Mouse (Mus musculus): ENCODE results near the gene Prm3. TPM values are rescaled to one million over a fixed set of nuclear protein-coding genes. Genes with fewer than 3 reads are reported as not detected.
"Not testable (repeated sequence)": the region's sequence is repeated elsewhere in the genome, so short reads cannot be mapped to it uniquely, and the experiment has no call there.

The Prm3 gene
- polyA plus RNA-seq, 1 experiment from 2014 or later: not detected

GRCm38 (mm10) chr16:10824536-10824935 is 33.8 kb upstream of the Prm3 start:
- H3K9me3 ChIP-seq: no peaks in the 10 kb centered on the region
- no peak overlapping the region for H3K4me3 ChIP-seq
- DNase-seq (ENCODE audit: extremely low spot score, low spot score): no peak
- 84% methylated on average over 1 of the region's 1 CpGs for WGBS
- no peaks in the 10 kb centered on the region for H3K27me3 ChIP-seq (ENCODE audit: poor library complexity, severe bottlenecking)
- H3K36me3 ChIP-seq (replicated peaks): no peaks in the 10 kb centered on the region
- H3K27ac ChIP-seq: no peak overlapping the region
- H3K4me1 ChIP-seq: no peaks in the 10 kb centered on the region

GRCm38 (mm10) chr16:10821387-10821786 is 30.7 kb upstream of the Prm3 start:
- Histone ChIP-seq H3K27ac (no peak overlapping the region), H3K36me3 (replicated peaks) (no peaks in the 10 kb centered on the region), H3K4me1 (no peaks in the 10 kb centered on the region), H3K4me3 (no peak overlapping the region), H3K9me3 (no peaks in the 10 kb centered on the region), H3K27me3 (ENCODE audit: poor library complexity, severe bottlenecking) (no peaks in the 10 kb centered on the region)
- WGBS: 79% methylated on average over 4 of the region's 4 CpGs
- DNase-seq (ENCODE audit: extremely low spot score, low spot score): no peak

DNA sequence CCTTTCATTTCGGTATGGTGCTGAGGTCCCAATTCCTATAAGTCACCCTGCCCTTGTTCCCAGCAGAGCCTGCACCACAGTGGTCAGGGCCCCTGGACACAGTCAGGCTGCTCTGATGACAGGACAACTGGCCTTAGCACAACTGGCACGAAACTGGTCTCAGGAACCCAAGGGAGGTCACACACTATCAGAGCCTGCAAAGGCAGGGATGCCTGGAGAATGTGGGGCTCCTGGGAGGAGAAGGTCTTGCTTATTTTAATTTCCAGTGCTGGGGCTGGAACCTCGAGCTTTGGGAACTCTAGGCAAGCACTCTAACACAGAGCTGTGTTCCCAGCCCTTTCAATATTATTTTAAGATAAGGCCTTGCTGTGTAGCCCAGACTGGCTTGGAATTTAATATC is 29.3 kb upstream of the Prm3 start:
- H3K4me3 ChIP-seq: no peak overlapping the region
- no peak overlapping the region for H3K27ac ChIP-seq
- no peaks in the 10 kb centered on the region for H3K27me3 ChIP-seq (ENCODE audit: poor library complexity, severe bottlenecking)
- no peak for DNase-seq (ENCODE audit: extremely low spot score, low spot score)
- no peaks in the 10 kb centered on the region for H3K9me3 ChIP-seq
- WGBS: 74% methylated on average over 3 of the region's 3 CpGs
- H3K36me3 ChIP-seq (replicated peaks): no peaks in the 10 kb centered on the region
- H3K4me1 ChIP-seq: no peaks in the 10 kb centered on the region

DNA sequence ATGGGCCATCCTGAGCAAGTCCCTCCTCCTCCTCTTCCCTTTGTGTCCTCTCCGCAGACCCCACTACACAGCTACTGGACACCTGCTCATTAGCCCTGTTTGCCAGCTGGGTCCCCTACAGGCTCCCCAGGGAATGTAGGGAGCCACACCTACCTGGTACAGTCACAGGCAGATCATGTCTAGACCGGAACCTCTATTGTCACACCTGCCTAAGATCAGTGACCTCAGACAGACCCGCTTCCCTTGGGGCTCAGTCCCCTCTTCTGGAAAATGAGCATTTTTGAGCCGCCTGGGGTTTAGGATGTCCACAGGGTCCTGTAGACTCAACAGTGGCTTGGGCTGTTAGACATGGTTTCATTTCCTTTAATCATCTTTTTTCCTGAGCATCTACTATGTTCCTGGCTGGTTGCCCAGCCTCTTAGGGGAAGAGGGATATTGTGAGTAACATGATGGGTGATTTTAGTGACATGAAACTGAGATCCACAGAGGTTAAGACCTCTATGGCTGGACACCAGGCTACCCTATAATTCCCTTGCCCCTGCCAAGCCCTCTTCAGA is 27.9 kb upstream of the Prm3 start:
- Histone ChIP-seq H3K27ac (no peak overlapping the region), H3K27me3 (ENCODE audit: poor library complexity, severe bottlenecking) (no peaks in the 10 kb centered on the region), H3K4me1 (no peaks in the 10 kb centered on the region), H3K4me3 (no peak overlapping the region), H3K36me3 (replicated peaks) (no peaks in the 10 kb centered on the region), H3K9me3 (no peaks in the 10 kb centered on the region)
- DNase-seq (ENCODE audit: extremely low spot score, low spot score): no peak
- 75% methylated on average over 4 of the region's 4 CpGs for WGBS

- Histone ChIP-seq H3K27me3 (ENCODE audit: poor library complexity, severe bottlenecking) (no peaks in the 10 kb centered on the region), H3K36me3 (replicated peaks) (no peaks in the 10 kb centered on the region), H3K9me3 (no peaks in the 10 kb centered on the region), H3K27ac (no peak overlapping the region), H3K4me1 (no peaks in the 10 kb centered on the region), H3K4me3 (no peak overlapping the region)
- WGBS: 93% methylated on average over 4 of the region's 4 CpGs
- no peak for DNase-seq (ENCODE audit: extremely low spot score, low spot score)
These were observed 24.1 kb upstream of the Prm3 start for GRCm38 (mm10) chr16:10814864-10815263.

DNA sequence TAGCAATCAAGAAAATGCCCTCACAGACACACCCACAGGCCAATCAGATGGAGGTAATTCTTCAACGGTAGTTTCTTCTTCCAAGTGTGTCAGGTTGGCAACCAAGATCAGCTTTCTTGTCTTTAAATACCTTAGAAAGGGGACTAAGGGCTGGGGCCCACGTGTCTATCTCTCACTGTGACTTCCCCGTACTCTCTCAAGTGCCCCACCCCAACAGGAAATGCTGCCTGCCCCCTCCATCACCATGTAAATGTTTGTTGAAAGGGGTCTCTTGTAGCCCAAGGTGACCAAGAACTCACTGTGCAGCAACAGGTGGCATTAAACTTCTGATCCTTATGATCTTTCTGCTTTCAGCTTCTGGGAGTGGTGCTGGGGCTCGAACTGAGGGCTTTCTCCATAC is 23.0 kb upstream of the Prm3 start:
- 80% methylated on average over 4 of the region's 4 CpGs for WGBS
- no peaks in the 10 kb centered on the region for H3K27me3 ChIP-seq (ENCODE audit: poor library complexity, severe bottlenecking)
- H3K36me3 ChIP-seq (replicated peaks): no peaks in the 10 kb centered on the region
- no peak overlapping the region for H3K27ac ChIP-seq
- no peak for DNase-seq (ENCODE audit: extremely low spot score, low spot score)
- no peaks in the 10 kb centered on the region for H3K4me1 ChIP-seq
- no peaks in the 10 kb centered on the region for H3K9me3 ChIP-seq
- H3K4me3 ChIP-seq: no peak overlapping the region

DNA sequence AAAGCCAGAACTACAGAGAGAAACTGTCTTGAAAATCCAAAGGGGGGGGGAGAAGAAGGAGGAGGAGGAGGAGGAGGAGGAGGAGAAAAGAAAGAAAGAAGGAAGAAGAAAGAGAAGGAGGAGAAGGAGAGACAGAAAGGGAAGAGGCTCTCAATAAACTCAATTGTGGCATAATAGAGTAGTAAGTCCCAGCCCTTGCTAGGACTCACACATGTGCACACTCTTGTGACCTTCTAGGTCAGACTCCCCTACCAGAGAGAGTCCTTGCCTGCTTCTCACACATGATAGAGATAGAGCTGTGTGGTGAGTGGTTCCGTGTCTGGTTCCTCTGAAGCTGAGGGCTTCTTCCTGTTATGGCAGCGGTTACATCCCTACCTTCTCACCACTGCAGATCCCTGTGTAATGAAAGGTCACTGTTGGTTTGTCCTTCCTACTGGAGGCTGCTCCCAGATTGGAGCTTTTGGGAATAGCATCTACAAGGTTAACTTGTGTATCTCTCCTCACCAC is 22.2 kb upstream of the Prm3 start, which contains the start of gene Gm11172:
Gm11172 (plus strand) TSS at position 51 of the 507 bp plus-strand sequence.
- WGBS: 98% methylated on average over 2 of the region's 2 CpGs
- H3K27ac ChIP-seq: no peak within 1 kb of the TSS
- H3K4me1 ChIP-seq: no peaks in the 10 kb centered on the region
- no peaks in the 10 kb centered on the region for H3K27me3 ChIP-seq (ENCODE audit: poor library complexity, severe bottlenecking)
- no peaks in the 10 kb centered on the region for H3K36me3 ChIP-seq (replicated peaks)
- no peaks in the 10 kb centered on the region for H3K9me3 ChIP-seq
- DNase-seq (ENCODE audit: extremely low spot score, low spot score): no peak
- H3K4me3 ChIP-seq: no peak within 1 kb of the TSS

- Histone ChIP-seq H3K4me3 (no peak overlapping the region), H3K27me3 (ENCODE audit: poor library complexity, severe bottlenecking) (no peaks in the 10 kb centered on the region), H3K9me3 (no peaks in the 10 kb centered on the region), H3K36me3 (replicated peaks) (no peaks in the 10 kb centered on the region), H3K27ac (no peak overlapping the region), H3K4me1 (peaks cover 9% of the 10 kb centered on the region; the same call in 1 of the 2 replicates)
- no peak for DNase-seq (ENCODE audit: extremely low spot score, low spot score)
- 88% methylated on average over 1 of the region's 1 CpGs for WGBS
These were observed 19.7 kb upstream of the Prm3 start for GRCm38 (mm10) chr16:10810376-10810775.

GRCm38 (mm10) chr16:10805789-10806527 is 15.2 kb upstream of the Prm3 start, which contains the start of gene Prm1:
Gene Prm1, minus strand, starts transcription at chr16:10805839.
- no peak within 1 kb of the TSS for H3K27ac ChIP-seq
- no peaks in the 10 kb centered on the region for H3K9me3 ChIP-seq
- WGBS: 83% methylated on average over 10 of the region's 10 CpGs
- H3K4me1 ChIP-seq: peaks cover 9% of the 10 kb centered on the region; the same call in 1 of the 2 replicates
- no peaks in the 10 kb centered on the region for H3K36me3 ChIP-seq (replicated peaks)
- H3K27me3 ChIP-seq (ENCODE audit: poor library complexity, severe bottlenecking): no peaks in the 10 kb centered on the region
- DNase-seq (ENCODE audit: extremely low spot score, low spot score): no peak
- H3K4me3 ChIP-seq: no peak within 1 kb of the TSS

DNA sequence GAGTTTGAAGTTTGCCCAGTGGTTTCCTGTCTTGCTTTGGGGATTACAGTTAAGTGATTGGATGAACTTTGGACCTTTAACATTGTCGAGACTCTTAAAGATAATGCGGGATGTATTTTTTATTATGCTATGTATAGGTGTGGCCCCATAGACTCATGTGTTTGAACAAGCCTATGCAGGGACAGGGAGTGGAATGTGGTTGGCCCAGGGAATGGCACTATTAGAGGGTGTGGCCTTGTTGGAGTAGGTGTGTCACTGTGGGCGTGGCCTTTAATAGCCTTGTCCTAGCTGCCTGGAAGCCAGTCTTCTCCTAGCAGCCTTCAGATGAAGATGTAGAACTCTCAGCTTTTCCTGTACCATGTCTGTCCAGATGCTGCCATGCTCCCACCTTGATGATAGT is 11.7 kb upstream of the Prm3 start:
- not testable (repeated sequence) for H3K36me3 ChIP-seq (replicated peaks); DNase-seq (ENCODE audit: extremely low spot score, low spot score); H3K9me3 ChIP-seq; H3K4me3 ChIP-seq; H3K4me1 ChIP-seq; H3K27me3 ChIP-seq (ENCODE audit: poor library complexity, severe bottlenecking); H3K27ac ChIP-seq
- WGBS: 92% methylated on average over 3 of the region's 3 CpGs

DNA sequence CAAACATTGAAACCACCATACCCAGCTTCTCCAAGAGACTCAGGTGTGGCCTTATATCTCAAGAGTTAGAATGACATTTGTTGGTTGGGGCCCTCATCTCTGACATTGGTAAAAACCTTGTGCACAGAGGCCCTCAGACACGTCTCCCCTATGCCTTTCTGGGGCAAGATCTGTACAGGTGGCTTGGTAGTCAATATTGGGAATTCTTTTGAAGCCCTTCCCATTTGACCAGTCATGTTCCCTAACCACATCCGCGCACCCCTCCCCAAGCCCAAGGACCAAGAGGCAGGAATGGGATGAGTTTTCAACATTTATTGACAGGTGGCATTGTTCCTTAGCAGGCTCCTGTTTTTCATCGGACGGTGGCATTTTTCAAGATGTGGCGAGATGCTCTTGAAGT is 5.3 kb upstream of the Prm3 start, which contains the start of gene Prm2:
Prm2 (minus strand) TSS at position 101 of the 400 bp plus-strand sequence.
- H3K9me3 ChIP-seq: no peaks in the 10 kb centered on the region
- H3K27me3 ChIP-seq (ENCODE audit: poor library complexity, severe bottlenecking): peaks cover 38% of the 10 kb centered on the region
- 72% methylated on average over 6 of the region's 6 CpGs for WGBS
- no peak within 1 kb of the TSS for H3K27ac ChIP-seq
- H3K4me1 ChIP-seq: no peaks in the 10 kb centered on the region
- no peak within 1 kb of the TSS for H3K4me3 ChIP-seq
- H3K36me3 ChIP-seq (replicated peaks): no peaks in the 10 kb centered on the region
- no peak for DNase-seq (ENCODE audit: extremely low spot score, low spot score)

DNA sequence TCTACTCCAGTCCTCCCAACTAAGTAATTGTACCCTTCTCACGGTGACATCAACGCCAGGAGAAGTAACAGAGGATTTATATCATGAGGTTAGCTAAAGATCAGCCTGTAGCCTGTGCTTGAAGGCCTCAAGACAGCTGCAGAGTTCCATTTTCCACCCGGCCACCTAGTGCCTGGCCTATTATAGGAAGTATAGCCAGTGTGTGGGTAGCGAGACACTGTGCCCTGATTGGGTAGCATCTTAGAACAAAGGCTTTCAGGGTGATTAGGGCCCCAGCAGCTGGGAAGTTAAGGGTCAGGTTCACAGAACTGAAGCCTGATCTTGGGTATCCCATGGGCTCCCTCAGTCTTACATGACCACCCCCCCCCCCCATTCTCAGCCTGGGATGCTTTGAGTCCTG is 1.8 kb downstream of the Prm3 start:
- H3K4me3 ChIP-seq: no peak overlapping the region
- H3K9me3 ChIP-seq: no peaks in the 10 kb centered on the region
- H3K27ac ChIP-seq: no peak overlapping the region
- no peaks in the 10 kb centered on the region for H3K36me3 ChIP-seq (replicated peaks)
- WGBS: 50% methylated on average over 4 of the region's 4 CpGs
- peaks cover 46% of the 10 kb centered on the region for H3K4me1 ChIP-seq
- DNase-seq (ENCODE audit: extremely low spot score, low spot score): no peak
- H3K27me3 ChIP-seq (ENCODE audit: poor library complexity, severe bottlenecking): peaks cover 20% of the 10 kb centered on the region

DNA sequence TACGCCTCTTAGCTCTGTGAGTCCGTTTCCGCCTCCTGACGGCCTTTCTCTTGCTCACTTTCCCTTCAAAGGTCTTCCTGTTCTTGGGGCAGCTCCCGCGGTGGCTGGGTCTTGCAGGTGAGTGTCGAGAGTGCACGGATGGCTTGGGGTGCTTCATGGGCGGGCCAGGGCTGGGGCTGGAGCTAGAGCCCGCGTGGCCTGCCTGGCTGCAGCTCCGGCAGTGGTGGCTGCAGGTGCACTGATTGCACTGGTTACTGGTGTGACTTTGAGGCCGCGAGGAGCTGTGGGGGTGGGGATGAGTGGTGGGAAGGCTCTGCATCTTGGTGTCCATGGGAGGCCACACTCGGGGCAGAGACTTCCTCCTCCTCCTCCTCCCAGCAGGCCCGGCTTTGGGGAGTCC is 2.4 kb downstream of the Prm3 start, which contains the start of gene Tnp2:
Tnp2 (minus strand) TSS at position 390 of the 400 bp plus-strand sequence.
- no peak within 1 kb of the TSS for H3K4me3 ChIP-seq
- H3K27me3 ChIP-seq (ENCODE audit: poor library complexity, severe bottlenecking): peaks cover 26% of the 10 kb centered on the region
- H3K4me1 ChIP-seq: peaks cover 50% of the 10 kb centered on the region
- no peak for DNase-seq (ENCODE audit: extremely low spot score, low spot score)
- WGBS: 47% methylated on average over 16 of the region's 16 CpGs
- no peaks in the 10 kb centered on the region for H3K9me3 ChIP-seq
- H3K36me3 ChIP-seq (replicated peaks): no peaks in the 10 kb centered on the region
- peak within 1 kb of the TSS; percentile 15; the same call in 1 of the 2 replicates for H3K27ac ChIP-seq
